Mouse (Mus musculus) bone marrow macrophage, adult 2 months (primary cell): ENCODE results near the gene Nim1k.

ENCODE experiments used
- CTCF ChIP-seq: IDR thresholded peaks from 2 replicates; pipeline ENCODE4 v1.5.1; 2012; ENCODE audit warnings: low read depth, mild to moderate bottlenecking, low read length, moderate library complexity
- POLR2A ChIP-seq: IDR thresholded peaks from 2 replicates; pipeline ENCODE4 v1.6.1; 2012; ENCODE audit warnings: mild to moderate bottlenecking, low read depth, low read length, borderline replicate concordance

DNA sequence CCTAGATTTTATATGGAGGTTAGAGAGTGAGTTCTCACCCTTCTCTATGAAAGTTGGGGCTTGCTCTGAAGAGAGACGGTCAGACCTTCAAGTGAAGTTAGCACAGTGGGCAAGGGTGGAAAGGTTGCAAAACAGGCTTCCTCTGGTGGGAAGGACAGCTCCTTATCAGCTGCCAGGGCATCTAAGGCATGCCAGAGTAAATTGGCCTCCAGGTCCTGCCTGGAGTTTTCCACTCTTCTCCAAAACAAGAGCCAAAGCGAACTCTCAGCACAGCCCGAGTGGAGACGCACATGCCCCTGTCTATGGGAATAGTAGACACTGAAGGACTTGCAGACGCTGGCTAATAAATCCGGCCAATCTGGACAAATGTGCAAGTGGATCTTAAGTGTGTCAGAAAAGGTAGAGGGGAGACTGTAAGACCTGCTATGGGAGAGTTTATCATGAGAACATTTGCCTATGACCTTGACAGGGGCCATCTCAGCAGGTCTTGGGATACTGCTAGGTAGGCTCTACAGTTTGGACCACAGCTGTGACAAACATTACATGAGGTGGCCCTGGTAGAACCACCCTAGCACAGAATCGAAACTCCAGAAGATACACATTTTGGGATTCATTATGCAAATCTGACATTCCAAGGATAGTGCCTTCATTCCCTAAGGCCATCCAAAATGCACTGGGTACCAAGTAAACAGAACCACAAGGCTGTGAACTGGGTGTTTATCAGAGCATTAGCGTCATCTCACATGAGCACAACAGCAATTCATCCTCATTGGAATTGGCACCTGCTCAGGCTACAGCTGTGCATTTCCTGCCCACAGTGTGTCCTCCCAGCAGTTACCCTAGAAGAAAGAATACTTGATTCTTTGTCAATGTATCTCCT, 46.1 kb downstream of the Nim1k start:
- no peak for TF ChIP-seq POLR2A
- no peak for TF ChIP-seq CTCF
